Mouse (Mus musculus) liver, postnatal 0 days (tissue): ENCODE results near the gene Tnfsf8. TPM values are rescaled to one million over a fixed set of nuclear protein-coding genes. Genes with fewer than 3 reads are reported as not detected.

Experiments
- ATAC-seq: fragments of 200-750 bp; cut with Nextera tagmentation; 2 replicates; pipeline ENCODE4 v1.8.0; 2017; ENCODE audit warnings: mild to moderate bottlenecking, moderate library complexity
- DNase-seq: peaks from one replicate; pipeline ENCODE4 v3.0.0-alpha.2; 2016
- H3K27ac ChIP-seq: fragments of 300-500 bp; sonication (generic); 2 replicates; pipeline ENCODE4 v1.5.1; 2014; ENCODE audit warnings: antibody characterized with exemption, moderate library complexity, mild to moderate bottlenecking, low read depth
- H3K27me3 ChIP-seq: fragments of 300-500 bp; sonication (generic); 2 replicates; pipeline ENCODE4 v1.6.1; 2014; ENCODE audit warnings: low read length, control low read depth, mixed read lengths; ENCODE audit not compliant: insufficient read depth
- H3K36me3 ChIP-seq: fragments of 300-500 bp; sonication (generic); replicated peaks from 2 replicates; pipeline ENCODE4 v1.6.1; 2014; ENCODE audit warnings: mild to moderate bottlenecking, control low read depth, low read length, moderate library complexity, mixed read lengths; ENCODE audit not compliant: insufficient read depth
- H3K4me1 ChIP-seq: fragments of 300-500 bp; sonication (generic); 2 replicates; pipeline ENCODE4 v1.6.1; 2014; ENCODE audit warnings: antibody characterized with exemption, mild to moderate bottlenecking, control low read depth; ENCODE audit not compliant: insufficient read depth
- H3K4me2 ChIP-seq: fragments of 300-500 bp; sonication (generic); 2 replicates; pipeline ENCODE4 v1.6.1; 2014; ENCODE audit warnings: low read depth, mild to moderate bottlenecking, low read length, moderate library complexity, mixed read lengths
- H3K4me3 ChIP-seq: fragments of 300-500 bp; sonication (generic); 2 replicates; pipeline ENCODE4 v1.5.1; 2014; ENCODE audit warnings: low read depth, low read length
- H3K9ac ChIP-seq: fragments of 300-500 bp; sonication (generic); replicated peaks from 2 replicates; pipeline ENCODE4 v1.6.1; 2014; ENCODE audit warnings: mild to moderate bottlenecking, moderate library complexity
- H3K9me3 ChIP-seq: fragments of 300-500 bp; sonication (generic); 2 replicates; pipeline ENCODE4 v1.6.1; 2016; ENCODE audit warnings: mild to moderate bottlenecking, control low read depth, low read length, mixed read lengths
- CTCF ChIP-seq: sonication (generic); IDR thresholded peaks from 2 replicates; pipeline ENCODE4 v1.5.1; 2016; ENCODE audit warnings: antibody characterized with exemption, low read depth
- EP300 ChIP-seq: IDR thresholded peaks from 2 replicates; pipeline ENCODE4 v1.6.1; 2016; ENCODE audit warnings: antibody characterized with exemption, low read depth, mild to moderate bottlenecking
- WGBS: fragments of 180-500 bp; shearing (Covaris S2); extraction: QIAGEN DNeasy Blood & Tissue Kit; methylation state at CpG from one replicate; pipeline ENCODE4 v1.1.7; 2014; ENCODE audit not compliant: insufficient replicate concordance; 5-methylcytosine and 5-hydroxymethylcytosine counted together
- polyA plus RNA-seq: library from polyadenylated mRNA; unstranded; fragments of >200 nt; fragmentation: Nextera tagmentation; extraction: Ambion mirVana; gene quantifications from 2 replicates; pipeline ENCODE4 v1.2.1, GENCODE M21; 2015

Gene Tnfsf8
- polyA plus RNA-seq, 1 experiment from 2014 or later: 0.05 TPM

GRCm38 (mm10) chr4:63860236-63860635 is 911 bp downstream of the Tnfsf8 start:
- H3K27ac ChIP-seq: no peak overlapping the region
- H3K4me3 ChIP-seq: no peak overlapping the region
- H3K4me1 ChIP-seq: peaks cover 9% of the 10 kb centered on the region
- no peaks in the 10 kb centered on the region for H3K27me3 ChIP-seq
- H3K9ac ChIP-seq: no peak overlapping the region
- TF ChIP-seq EP300 (no peak), CTCF (no peak)
- DNase-seq: no peak
- no peaks in the 10 kb centered on the region for H3K36me3 ChIP-seq
- WGBS: 80% methylated on average over 5 of the region's 5 CpGs
- no peak for ATAC-seq
- no peaks in the 10 kb centered on the region for H3K9me3 ChIP-seq
- no peak overlapping the region for H3K4me2 ChIP-seq

- H3K36me3 ChIP-seq: no peaks in the 10 kb centered on the region
- H3K4me1 ChIP-seq: peaks cover 9% of the 10 kb centered on the region
- TF ChIP-seq CTCF (no peak), EP300 (no peak)
- H3K4me2 ChIP-seq: no peak overlapping the region
- H3K4me3 ChIP-seq: no peak overlapping the region
- ATAC-seq: no peak
- no peaks in the 10 kb centered on the region for H3K27me3 ChIP-seq
- no peak overlapping the region for H3K27ac ChIP-seq
- DNase-seq: no peak
- no peak overlapping the region for H3K9ac ChIP-seq
- 59% methylated on average over 4 of the region's 4 CpGs for WGBS
- H3K9me3 ChIP-seq: no peaks in the 10 kb centered on the region
Measured at GRCm38 (mm10) chr4:63859785-63860203, 1.4 kb downstream of the Tnfsf8 start.

- no peaks in the 10 kb centered on the region for H3K27me3 ChIP-seq
- WGBS: 79% methylated on average over 7 of the region's 7 CpGs
- no peaks in the 10 kb centered on the region for H3K9me3 ChIP-seq
- DNase-seq (no peak), ATAC-seq (no peak)
- H3K36me3 ChIP-seq: no peaks in the 10 kb centered on the region
- H3K4me3 ChIP-seq: no peak overlapping the region
- no peak overlapping the region for H3K27ac ChIP-seq
- no peak overlapping the region for H3K4me2 ChIP-seq
- no peak overlapping the region for H3K9ac ChIP-seq
- peaks cover 9% of the 10 kb centered on the region for H3K4me1 ChIP-seq
- TF ChIP-seq EP300 (no peak), CTCF (no peak)
Measured at GRCm38 (mm10) chr4:63858646-63859224, 2.4 kb downstream of the Tnfsf8 start.

GRCm38 (mm10) chr4:63856764-63857163 is 4.4 kb downstream of the Tnfsf8 start:
- Histone ChIP-seq H3K4me1 (peaks cover 4% of the 10 kb centered on the region; the same call in 1 of the 2 replicates), H3K4me2 (no peak overlapping the region), H3K9me3 (no peaks in the 10 kb centered on the region), H3K9ac (no peak overlapping the region), H3K36me3 (no peaks in the 10 kb centered on the region), H3K27ac (no peak overlapping the region), H3K27me3 (no peaks in the 10 kb centered on the region), H3K4me3 (no peak overlapping the region)
- ATAC-seq (no peak), DNase-seq (no peak)
- 78% methylated on average over 6 of the region's 6 CpGs for WGBS
- TF ChIP-seq EP300: no peak
- no peak for TF ChIP-seq CTCF

GRCm38 (mm10) chr4:63853782-63854386 is 7.3 kb downstream of the Tnfsf8 start:
- H3K27ac ChIP-seq: no peak overlapping the region
- H3K9ac ChIP-seq: no peak overlapping the region
- H3K4me2 ChIP-seq: no peak overlapping the region
- DNase-seq: no peak
- no peaks in the 10 kb centered on the region for H3K4me1 ChIP-seq
- no peak overlapping the region for H3K4me3 ChIP-seq
- H3K36me3 ChIP-seq: no peaks in the 10 kb centered on the region
- no peaks in the 10 kb centered on the region for H3K27me3 ChIP-seq
- WGBS: 71% methylated on average over 1 of the region's 1 CpGs
- ATAC-seq: no peak
- no peaks in the 10 kb centered on the region for H3K9me3 ChIP-seq
- no peak for TF ChIP-seq EP300
- TF ChIP-seq CTCF: no peak

GRCm38 (mm10) chr4:63850082-63850481 is 11.1 kb downstream of the Tnfsf8 start:
- H3K9me3 ChIP-seq: no peaks in the 10 kb centered on the region
- DNase-seq (no peak), ATAC-seq (no peak)
- H3K4me3 ChIP-seq: no peak overlapping the region
- no peak overlapping the region for H3K9ac ChIP-seq
- H3K4me1 ChIP-seq: no peaks in the 10 kb centered on the region
- H3K27me3 ChIP-seq: no peaks in the 10 kb centered on the region
- 62% methylated on average over 2 of the region's 2 CpGs for WGBS
- H3K27ac ChIP-seq: no peak overlapping the region
- no peak overlapping the region for H3K4me2 ChIP-seq
- H3K36me3 ChIP-seq: no peaks in the 10 kb centered on the region
- TF ChIP-seq EP300: no peak
- TF ChIP-seq CTCF: no peak
